Mouse (Mus musculus): ENCODE measurements around the gene Tmcc3. TPM values are rescaled to one million over a fixed set of nuclear protein-coding genes. Genes with fewer than 3 reads are reported as not detected.
"Not testable (repeated sequence)": the region's sequence is repeated elsewhere in the genome, so short reads cannot be mapped to it uniquely, and the experiment has no call there.

Tmcc3 gene
- total RNA-seq, 2 experiments from 2014 or later, result 0.58 to 3.1 TPM

GRCm38 (mm10) chr10:94533081-94533724 is 221.5 kb downstream of the Tmcc3 start:
- ATAC-seq (replicated peaks; ENCODE audit: poor library complexity, severe bottlenecking), result no peak

GRCm38 (mm10) chr10:94538623-94539022 is 226.9 kb downstream of the Tmcc3 start:
- not testable (repeated sequence) for ATAC-seq (replicated peaks; ENCODE audit: poor library complexity, severe bottlenecking)

- ATAC-seq (replicated peaks; ENCODE audit: poor library complexity, severe bottlenecking), result no peak
These were observed 228.5 kb downstream of the Tmcc3 start for GRCm38 (mm10) chr10:94540241-94540640.

GRCm38 (mm10) chr10:94543956-94544355 is 232.2 kb downstream of the Tmcc3 start:
- ATAC-seq (replicated peaks; ENCODE audit: poor library complexity, severe bottlenecking), result no peak

GRCm38 (mm10) chr10:94544803-94545202 is 233.1 kb downstream of the Tmcc3 start:
- no peak for ATAC-seq (replicated peaks; ENCODE audit: poor library complexity, severe bottlenecking)

GRCm38 (mm10) chr10:94545259-94546019 is 233.7 kb downstream of the Tmcc3 start:
- peak; percentile 89 for ATAC-seq (replicated peaks; ENCODE audit: poor library complexity, severe bottlenecking)

GRCm38 (mm10) chr10:94546617-94547016 is 234.9 kb downstream of the Tmcc3 start:
- ATAC-seq (replicated peaks; ENCODE audit: poor library complexity, severe bottlenecking), result no peak

- no peak for ATAC-seq (replicated peaks; ENCODE audit: poor library complexity, severe bottlenecking)
These were observed 237.9 kb downstream of the Tmcc3 start for GRCm38 (mm10) chr10:94549511-94550232.

GRCm38 (mm10) chr10:94550649-94551048 is 238.9 kb downstream of the Tmcc3 start:
- no peak for ATAC-seq (replicated peaks; ENCODE audit: poor library complexity, severe bottlenecking)

GRCm38 (mm10) chr10:94551065-94551464 is 239.3 kb downstream of the Tmcc3 start:
- no peak for ATAC-seq (replicated peaks; ENCODE audit: poor library complexity, severe bottlenecking)

GRCm38 (mm10) chr10:94551511-94551910 is 239.8 kb downstream of the Tmcc3 start:
- ATAC-seq (replicated peaks; ENCODE audit: poor library complexity, severe bottlenecking), result no peak

GRCm38 (mm10) chr10:94551924-94552523 is 240.3 kb downstream of the Tmcc3 start:
- peak; percentile 78 for ATAC-seq (replicated peaks; ENCODE audit: poor library complexity, severe bottlenecking)

- ATAC-seq (replicated peaks; ENCODE audit: poor library complexity, severe bottlenecking), result no peak
These were observed 243.6 kb downstream of the Tmcc3 start for GRCm38 (mm10) chr10:94555394-94555793.

- ATAC-seq (replicated peaks; ENCODE audit: poor library complexity, severe bottlenecking), result no peak
These were observed 245.8 kb downstream of the Tmcc3 start for GRCm38 (mm10) chr10:94557428-94558149.

GRCm38 (mm10) chr10:94558826-94559225 is 247.1 kb downstream of the Tmcc3 start:
- no peak for ATAC-seq (replicated peaks; ENCODE audit: poor library complexity, severe bottlenecking)

GRCm38 (mm10) chr10:94561351-94561750 is 249.6 kb downstream of the Tmcc3 start:
- ATAC-seq (replicated peaks; ENCODE audit: poor library complexity, severe bottlenecking), result no peak

GRCm38 (mm10) chr10:94562188-94562587 is 250.4 kb downstream of the Tmcc3 start:
- peak; percentile 53; the same call in 1 of the 2 replicates for ATAC-seq (replicated peaks; ENCODE audit: poor library complexity, severe bottlenecking)

GRCm38 (mm10) chr10:94562991-94563390 is 251.2 kb downstream of the Tmcc3 start:
- no peak; the same call in 1 of the 2 replicates for ATAC-seq (replicated peaks; ENCODE audit: poor library complexity, severe bottlenecking)

- no peak for ATAC-seq (replicated peaks; ENCODE audit: poor library complexity, severe bottlenecking)
These were observed 253.9 kb downstream of the Tmcc3 start for GRCm38 (mm10) chr10:94565410-94566221.

Data from granulocyte monocyte progenitor cell, adult 5-6 weeks (primary cell).